Mouse (Mus musculus): ENCODE results near the gene Tubb2b. TPM values are rescaled to one million over a fixed set of nuclear protein-coding genes. Genes with fewer than 3 reads are reported as not detected.

Gene Tubb2b
- 202 and 279 TPM in 2 replicates for polyA plus RNA-seq (2016; fragmentation: Nextera tagmentation; extraction: Ambion mirVana)

GRCm38 (mm10) chr13:34130226-34130731, at the start of gene Tubb2b:
TSS of gene Tubb2b (minus strand) at chr13:34130466.
- Histone ChIP-seq H3K27me3 (ENCODE audit: low read depth, poor library complexity, severe bottlenecking) (no peaks in the 10 kb centered on the region), H3K4me1 (peaks cover 81% of the 10 kb centered on the region), H3K9me3 (replicated peaks) (no peaks in the 10 kb centered on the region), H3K4me3 (peak within 1 kb of the TSS; percentile 79), H3K27ac (replicated peaks) (peak within 1 kb of the TSS; percentile 99), H3K36me3 (peaks cover 36% of the 10 kb centered on the region)
- peak; percentile 97 for DNase-seq (ENCODE audit: low spot score)
- WGBS: under 1% methylated on average over 26 of the region's 26 CpGs

- no peaks in the 10 kb centered on the region; the same call in 1 of the 2 replicates for H3K9me3 ChIP-seq (replicated peaks)
- WGBS: 94% methylated on average over 6 of the region's 6 CpGs
- H3K27ac ChIP-seq (replicated peaks): no peak overlapping the region
- no peaks in the 10 kb centered on the region for H3K27me3 ChIP-seq (ENCODE audit: low read depth, poor library complexity, severe bottlenecking)
- no peak for DNase-seq (ENCODE audit: low spot score)
- H3K4me1 ChIP-seq: no peaks in the 10 kb centered on the region
- no peak overlapping the region for H3K4me3 ChIP-seq
- H3K36me3 ChIP-seq: peaks cover 34% of the 10 kb centered on the region
Observed at GRCm38 (mm10) chr13:34174025-34174424, 43.8 kb upstream of the Tubb2b start.

- WGBS: 48% methylated on average over 12 of the region's 12 CpGs
- Histone ChIP-seq H3K9me3 (replicated peaks) (peaks cover 11% of the 10 kb centered on the region; the same call in 1 of the 2 replicates), H3K27ac (replicated peaks) (peak overlapping the region; percentile 95), H3K27me3 (ENCODE audit: low read depth, poor library complexity, severe bottlenecking) (no peaks in the 10 kb centered on the region), H3K4me3 (peak overlapping the region; percentile 77), H3K36me3 (peaks cover 23% of the 10 kb centered on the region), H3K4me1 (peaks cover 25% of the 10 kb centered on the region)
- DNase-seq (ENCODE audit: low spot score): no peak
Observed at GRCm38 (mm10) chr13:34163304-34163975, 33.2 kb upstream of the Tubb2b start.

GRCm38 (mm10) chr13:34162491-34163303, 32.4 kb upstream of the Tubb2b start, which contains the start of gene Psmg4:
TSS of gene Psmg4 (plus strand) at chr13:34162964.
- WGBS: 4% methylated on average over 44 of the region's 44 CpGs
- no peaks in the 10 kb centered on the region for H3K27me3 ChIP-seq (ENCODE audit: low read depth, poor library complexity, severe bottlenecking)
- peaks cover 25% of the 10 kb centered on the region for H3K4me1 ChIP-seq
- H3K9me3 ChIP-seq (replicated peaks): peaks cover 11% of the 10 kb centered on the region; the same call in 1 of the 2 replicates
- peak; percentile 94 for DNase-seq (ENCODE audit: low spot score)
- peak within 1 kb of the TSS; percentile 77 for H3K4me3 ChIP-seq
- peaks cover 23% of the 10 kb centered on the region for H3K36me3 ChIP-seq
- peak within 1 kb of the TSS; percentile 95 for H3K27ac ChIP-seq (replicated peaks)

- Histone ChIP-seq H3K9me3 (replicated peaks) (no peaks in the 10 kb centered on the region), H3K4me1 (peaks cover 35% of the 10 kb centered on the region), H3K27ac (replicated peaks) (no peak overlapping the region), H3K4me3 (no peak overlapping the region), H3K27me3 (ENCODE audit: low read depth, poor library complexity, severe bottlenecking) (no peaks in the 10 kb centered on the region), H3K36me3 (0 out of 2 replicates have a peak, but pooled peaks cover 6% of the 10 kb centered on the region)
- no peak for DNase-seq (ENCODE audit: low spot score)
- 91% methylated on average over 1 of the region's 1 CpGs for WGBS
Observed at GRCm38 (mm10) chr13:34159926-34160325, 29.7 kb upstream of the Tubb2b start.

GRCm38 (mm10) chr13:34157596-34158157, 27.4 kb upstream of the Tubb2b start:
- 85% methylated on average over 3 of the region's 3 CpGs for WGBS
- no peak overlapping the region for H3K27ac ChIP-seq (replicated peaks)
- no peaks in the 10 kb centered on the region for H3K9me3 ChIP-seq (replicated peaks)
- H3K36me3 ChIP-seq: no peaks in the 10 kb centered on the region
- peaks cover 34% of the 10 kb centered on the region for H3K4me1 ChIP-seq
- H3K27me3 ChIP-seq (ENCODE audit: low read depth, poor library complexity, severe bottlenecking): no peaks in the 10 kb centered on the region
- H3K4me3 ChIP-seq: no peak overlapping the region
- no peak for DNase-seq (ENCODE audit: low spot score)

GRCm38 (mm10) chr13:34156840-34157185, 26.5 kb upstream of the Tubb2b start:
- H3K36me3 ChIP-seq: no peaks in the 10 kb centered on the region
- H3K27me3 ChIP-seq (ENCODE audit: low read depth, poor library complexity, severe bottlenecking): no peaks in the 10 kb centered on the region
- WGBS: 83% methylated on average over 2 of the region's 2 CpGs
- H3K4me3 ChIP-seq: no peak overlapping the region
- H3K4me1 ChIP-seq: peaks cover 27% of the 10 kb centered on the region
- DNase-seq (ENCODE audit: low spot score): no peak
- H3K9me3 ChIP-seq (replicated peaks): no peaks in the 10 kb centered on the region
- H3K27ac ChIP-seq (replicated peaks): 0 out of 2 replicates have a peak overlapping the region, but pooled peaks have one; percentile 24

- Histone ChIP-seq H3K4me3 (no peak overlapping the region), H3K27ac (replicated peaks) (0 out of 2 replicates have a peak overlapping the region, but pooled peaks have one; percentile 24), H3K4me1 (peaks cover 27% of the 10 kb centered on the region), H3K27me3 (ENCODE audit: low read depth, poor library complexity, severe bottlenecking) (no peaks in the 10 kb centered on the region), H3K36me3 (no peaks in the 10 kb centered on the region), H3K9me3 (replicated peaks) (no peaks in the 10 kb centered on the region)
- no peak for DNase-seq (ENCODE audit: low spot score)
- WGBS: 70% methylated on average over 8 of the region's 8 CpGs
Observed at GRCm38 (mm10) chr13:34156133-34156839, 26.0 kb upstream of the Tubb2b start.

GRCm38 (mm10) chr13:34154931-34155272, 24.6 kb upstream of the Tubb2b start:
- peak; percentile 55 for DNase-seq (ENCODE audit: low spot score)
- Histone ChIP-seq H3K27ac (replicated peaks) (peak overlapping the region; percentile 84), H3K27me3 (ENCODE audit: low read depth, poor library complexity, severe bottlenecking) (no peaks in the 10 kb centered on the region), H3K9me3 (replicated peaks) (no peaks in the 10 kb centered on the region), H3K4me3 (no peak overlapping the region), H3K4me1 (peaks cover 37% of the 10 kb centered on the region), H3K36me3 (no peaks in the 10 kb centered on the region)
- WGBS: 41% methylated on average over 3 of the region's 3 CpGs

- DNase-seq (ENCODE audit: low spot score): peak; percentile 75
- H3K36me3 ChIP-seq: no peaks in the 10 kb centered on the region
- H3K27ac ChIP-seq (replicated peaks): peak overlapping the region; percentile 84
- peaks cover 43% of the 10 kb centered on the region for H3K4me1 ChIP-seq
- no peak overlapping the region for H3K4me3 ChIP-seq
- no peaks in the 10 kb centered on the region for H3K9me3 ChIP-seq (replicated peaks)
- no peaks in the 10 kb centered on the region for H3K27me3 ChIP-seq (ENCODE audit: low read depth, poor library complexity, severe bottlenecking)
- WGBS: 51% methylated on average over 13 of the region's 13 CpGs
Observed at GRCm38 (mm10) chr13:34154217-34154930, 24.1 kb upstream of the Tubb2b start.

- Histone ChIP-seq H3K9me3 (replicated peaks) (no peaks in the 10 kb centered on the region), H3K27me3 (ENCODE audit: low read depth, poor library complexity, severe bottlenecking) (no peaks in the 10 kb centered on the region), H3K36me3 (no peaks in the 10 kb centered on the region), H3K4me1 (peaks cover 52% of the 10 kb centered on the region), H3K27ac (replicated peaks) (peak overlapping the region; percentile 84; the same call in 1 of the 2 replicates), H3K4me3 (no peak overlapping the region)
- 74% methylated on average over 5 of the region's 5 CpGs for WGBS
- DNase-seq (ENCODE audit: low spot score): no peak
Observed at GRCm38 (mm10) chr13:34153254-34154011, 23.2 kb upstream of the Tubb2b start.
